Mouse (Mus musculus) midbrain, postnatal 0 days (tissue): Measurements from ENCODE around the gene Amer1. TPM values are rescaled to one million over a fixed set of nuclear protein-coding genes. Genes with fewer than 3 reads are reported as not detected.
A peak's percentile ranks its signal among the peaks of the same experiment; 100 is the strongest.

Experiments
- ATAC-seq: fragments of 200-750 bp; cut with Nextera tagmentation; 2 replicates; pipeline ENCODE4 v1.8.0; 2017; ENCODE audit warnings: moderate number of reproducible peaks, mild to moderate bottlenecking, moderate TSS enrichment, moderate library complexity; ENCODE audit not compliant: low FRiP score
- DNase-seq: peaks from one replicate; pipeline ENCODE4 v3.0.0-alpha.2; 2015; ENCODE audit warnings: low spot score
- H3K27ac ChIP-seq: fragments of 300-500 bp; sonication (generic); 2 replicates; pipeline ENCODE4 v1.5.1; 2014; ENCODE audit warnings: low read depth, mild to moderate bottlenecking, low read length, mixed read lengths
- H3K27me3 ChIP-seq: fragments of 300-500 bp; sonication (generic); 2 replicates; pipeline ENCODE4 v1.6.1; 2014; ENCODE audit warnings: low read length, control low read depth, mixed read lengths; ENCODE audit not compliant: insufficient read depth
- H3K36me3 ChIP-seq: fragments of 300-500 bp; sonication (generic); 2 replicates; pipeline ENCODE4 v1.6.1; 2014; ENCODE audit warnings: low read length, control low read depth, mixed read lengths; ENCODE audit not compliant: insufficient read depth
- H3K4me1 ChIP-seq: fragments of 300-500 bp; sonication (generic); 2 replicates; pipeline ENCODE4 v1.6.1; 2014; ENCODE audit warnings: mild to moderate bottlenecking, control low read depth, antibody characterized with exemption, low read length, mixed read lengths; ENCODE audit not compliant: insufficient read depth
- H3K4me2 ChIP-seq: fragments of 300-500 bp; sonication (generic); 2 replicates; pipeline ENCODE4 v1.6.1; 2014; ENCODE audit warnings: low read depth, mild to moderate bottlenecking, low read length, mixed read lengths; ENCODE audit not compliant: poor library complexity, severe bottlenecking
- H3K4me3 ChIP-seq: fragments of 300-500 bp; sonication (generic); 2 replicates; pipeline ENCODE4 v1.5.1; 2014; ENCODE audit warnings: low read depth, mild to moderate bottlenecking, low read length, moderate library complexity
- H3K9ac ChIP-seq: fragments of 300-500 bp; sonication (generic); replicated peaks from 2 replicates; pipeline ENCODE4 v1.6.1; 2014; ENCODE audit warnings: mild to moderate bottlenecking, low read length, moderate library complexity, mixed read lengths; ENCODE audit not compliant: poor library complexity, severe bottlenecking
- H3K9me3 ChIP-seq: fragments of 300-500 bp; sonication (generic); 2 replicates; pipeline ENCODE4 v1.6.1; 2016; ENCODE audit warnings: low read length, control low read depth
- CTCF ChIP-seq: IDR thresholded peaks from 2 replicates; pipeline ENCODE4 v1.5.1; 2016; ENCODE audit warnings: antibody characterized with exemption, mild to moderate bottlenecking
- WGBS: fragments of 180-500 bp; shearing (Covaris S2); extraction: QIAGEN DNeasy Blood & Tissue Kit; methylation state at CpG from one replicate; pipeline ENCODE4 v1.1.7; 2014; 5-methylcytosine and 5-hydroxymethylcytosine counted together
- polyA plus RNA-seq: library from polyadenylated mRNA; unstranded; fragments of >200 nt; fragmentation: Nextera tagmentation; extraction: Ambion mirVana; gene quantifications from 2 replicates; pipeline ENCODE4 v1.2.1, GENCODE M21; 2015
- total RNA-seq: library from RNA; depleted of rRNA; stranded (reverse); fragments of >200 nt; gene quantifications from 2 replicates; pipeline ENCODE4 v1.2.3, GENCODE M21; 2014; rRNA removed

Amer1 gene
- total and polyA plus RNA-seq, 2 experiments from 2014 or later: 13.4 to 19.3 TPM

DNA sequence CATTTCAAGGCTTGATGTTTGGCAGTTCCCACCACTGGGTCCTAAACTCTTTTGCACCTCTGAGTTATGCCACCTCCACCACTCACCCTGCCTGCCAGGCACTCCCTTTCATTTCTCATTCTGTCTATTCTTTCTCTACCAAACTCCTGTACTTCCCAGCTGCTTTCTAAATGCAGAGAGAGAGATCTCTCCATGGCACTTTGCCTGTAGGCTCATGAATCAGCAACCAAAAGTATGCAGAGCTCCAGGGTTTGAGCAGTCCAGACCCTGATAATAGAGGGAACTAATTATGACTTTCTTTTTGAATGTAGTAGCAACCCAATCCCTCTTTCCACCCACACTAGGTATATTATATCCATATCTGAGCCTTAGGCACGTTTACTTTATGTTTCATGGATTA is 2.4 kb downstream of the Amer1 start:
- 55% methylated on average over 1 of the region's 1 CpGs for WGBS
- ATAC-seq (no peak), DNase-seq (no peak)
- Histone ChIP-seq H3K4me3 (no peak overlapping the region), H3K4me2 (peak overlapping the region; percentile 12; the same call in 1 of the 2 replicates), H3K27me3 (no peaks in the 10 kb centered on the region), H3K4me1 (0 out of 2 replicates have a peak, but pooled peaks cover 5% of the 10 kb centered on the region), H3K27ac (no peak overlapping the region), H3K36me3 (no peaks in the 10 kb centered on the region), H3K9me3 (no peaks in the 10 kb centered on the region), H3K9ac (no peak overlapping the region)
- no peak for TF ChIP-seq CTCF

DNA sequence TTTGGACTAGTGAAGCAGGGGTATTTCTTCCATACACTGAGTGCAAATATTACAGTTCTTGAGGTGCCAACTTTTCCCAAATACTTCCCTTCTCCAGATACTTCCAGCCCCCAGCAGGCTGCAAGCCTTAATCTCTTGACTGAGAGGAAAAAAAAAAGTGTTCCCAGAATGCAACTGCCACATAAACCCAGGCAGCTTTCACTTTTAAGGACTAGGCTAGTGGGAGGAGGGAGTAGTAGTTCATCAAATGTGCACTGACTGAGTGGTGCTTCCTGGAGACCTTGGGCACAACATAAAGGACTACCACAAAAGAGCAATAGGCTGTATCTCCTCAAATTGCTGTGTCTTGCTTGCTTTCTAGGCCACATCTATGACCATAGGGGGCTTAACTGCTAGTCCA is 3.4 kb downstream of the Amer1 start:
- TF ChIP-seq CTCF: no peak
- Histone ChIP-seq H3K27ac (no peak overlapping the region), H3K36me3 (no peaks in the 10 kb centered on the region), H3K4me2 (no peak overlapping the region), H3K9ac (no peak overlapping the region), H3K9me3 (no peaks in the 10 kb centered on the region), H3K4me3 (no peak overlapping the region), H3K4me1 (0 out of 2 replicates have a peak, but pooled peaks cover 5% of the 10 kb centered on the region), H3K27me3 (no peaks in the 10 kb centered on the region)
- no peak for DNase-seq
- ATAC-seq: no peak

DNA sequence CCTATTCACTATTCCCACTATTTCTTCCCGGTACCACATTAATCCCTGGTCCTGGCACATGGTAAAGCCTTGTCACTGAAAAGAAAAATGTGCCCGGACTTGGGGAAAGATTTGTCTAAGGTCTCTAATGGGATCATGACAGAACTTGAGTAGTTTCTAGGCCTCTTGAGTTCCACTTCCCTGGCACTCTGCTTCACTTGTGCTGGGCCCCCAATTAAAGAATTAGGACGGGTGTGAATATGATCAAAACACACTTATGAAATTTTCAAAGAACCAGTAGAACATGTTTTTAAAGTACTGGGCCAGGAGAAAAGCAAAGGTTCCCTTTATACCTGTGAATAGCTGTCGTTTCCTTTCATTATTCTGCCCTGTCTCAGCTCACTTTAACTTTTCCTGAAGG is 6.2 kb downstream of the Amer1 start:
- Histone ChIP-seq H3K27me3 (no peaks in the 10 kb centered on the region), H3K36me3 (no peaks in the 10 kb centered on the region), H3K4me1 (0 out of 2 replicates have a peak, but pooled peaks cover 5% of the 10 kb centered on the region), H3K4me3 (no peak overlapping the region), H3K9ac (no peak overlapping the region), H3K9me3 (no peaks in the 10 kb centered on the region), H3K4me2 (no peak overlapping the region), H3K27ac (no peak overlapping the region)
- WGBS: 84% methylated on average over 4 of the region's 4 CpGs
- ATAC-seq (no peak), DNase-seq (no peak)
- no peak for TF ChIP-seq CTCF

DNA sequence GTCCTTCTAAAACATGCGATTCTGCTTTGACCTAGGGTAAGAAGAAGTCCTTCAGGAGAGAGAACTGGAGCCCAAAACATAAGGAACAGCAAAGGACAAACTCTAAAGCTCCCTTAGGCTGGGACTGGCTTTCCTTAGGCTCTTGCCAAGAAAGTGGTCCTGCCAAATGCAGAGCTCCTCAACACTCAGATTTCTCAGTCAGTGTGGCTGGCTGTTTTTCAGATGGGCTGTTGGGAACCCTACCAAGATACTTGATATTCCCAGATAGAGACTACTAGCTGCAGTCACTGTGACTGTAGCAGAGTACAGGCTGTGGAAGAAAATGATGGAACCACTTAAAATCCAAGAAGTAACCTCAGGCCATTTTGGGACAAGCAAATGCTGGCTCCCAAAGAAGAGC is 7.4 kb downstream of the Amer1 start:
- no peaks in the 10 kb centered on the region for H3K36me3 ChIP-seq
- no peak for DNase-seq
- no peaks in the 10 kb centered on the region for H3K9me3 ChIP-seq
- H3K4me3 ChIP-seq: no peak overlapping the region
- no peak for ATAC-seq
- H3K27ac ChIP-seq: no peak overlapping the region
- no peak overlapping the region for H3K9ac ChIP-seq
- H3K4me1 ChIP-seq: no peaks in the 10 kb centered on the region
- H3K27me3 ChIP-seq: no peaks in the 10 kb centered on the region
- no peak for TF ChIP-seq CTCF
- 95% methylated on average over 1 of the region's 1 CpGs for WGBS
- no peak overlapping the region for H3K4me2 ChIP-seq

DNA sequence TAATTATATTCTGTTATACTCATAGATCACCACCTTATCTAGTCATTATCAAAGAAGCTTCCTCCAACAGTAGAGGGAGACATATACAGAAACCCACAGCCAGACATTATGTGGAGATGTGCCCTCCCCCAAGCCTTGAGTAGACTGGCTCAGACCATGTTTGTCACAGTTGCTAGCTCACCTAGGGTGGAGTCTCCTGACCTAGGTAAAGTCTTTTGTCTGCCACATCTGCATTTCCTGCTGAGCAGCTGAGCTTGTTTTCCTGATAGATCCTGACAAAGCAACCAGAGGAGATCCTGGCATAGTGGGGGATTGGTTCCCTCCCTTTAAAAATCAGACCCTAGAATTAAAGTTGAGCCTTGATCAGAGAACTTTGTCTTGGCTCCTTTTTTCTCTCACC is 71.6 kb downstream of the Amer1 start:
- Histone ChIP-seq H3K4me1 (no peaks in the 10 kb centered on the region), H3K9me3 (no peaks in the 10 kb centered on the region), H3K4me2 (no peak overlapping the region), H3K4me3 (no peak overlapping the region), H3K27me3 (no peaks in the 10 kb centered on the region), H3K9ac (no peak overlapping the region), H3K36me3 (no peaks in the 10 kb centered on the region), H3K27ac (no peak overlapping the region)
- DNase-seq (no peak), ATAC-seq (no peak)
- no peak for TF ChIP-seq CTCF

Other genes with a start within 250 kb of the Amer1 start
- gene Arhgef9, start 248.0 kb downstream of the Amer1 start, total RNA-seq: 61.1 and 73.3 TPM in 2 replicates
- gene Arhgef9, start 248.0 kb downstream of the Amer1 start, polyA plus RNA-seq: 29.8 and 31.6 TPM in 2 replicates
- gene Asb12, start 113.1 kb upstream of the Amer1 start, total RNA-seq: not detected in 2 replicates
- gene Asb12, start 113.1 kb upstream of the Amer1 start, polyA plus RNA-seq: 0.17 and 0.18 TPM in 2 replicates
- gene Pfn5, start 113.2 kb upstream of the Amer1 start, total RNA-seq: not detected in 2 replicates
- not detected in 2 replicates for gene Pfn5, start 113.2 kb upstream of the Amer1 start, polyA plus RNA-seq
- gene Zc4h2, start 213.6 kb upstream of the Amer1 start, total RNA-seq: 48.0 and 49.8 TPM in 2 replicates
- 56.9 and 58.9 TPM in 2 replicates for gene Zc4h2, start 213.6 kb upstream of the Amer1 start, polyA plus RNA-seq